Mouse (Mus musculus) erythroblast, embryonic 14.5 days (primary cell): ENCODE results near the gene Ddo.

ENCODE experiments used
- GATA1 ChIP-seq: IDR thresholded peaks from 2 replicates; pipeline ENCODE4 v1.6.1; 2012; ENCODE audit warnings: low read length, inconsistent platforms, mixed read lengths
- TAL1 ChIP-seq: IDR thresholded peaks from 3 replicates; pipeline ENCODE4 v1.6.1; 2012; ENCODE audit warnings: low read length, inconsistent platforms, mixed read lengths

GRCm38 (mm10) chr10:40649634-40650033 is 19.8 kb downstream of the Ddo start:
- TF ChIP-seq TAL1 = no peak
- TF ChIP-seq GATA1 = no peak
